17 mouse cellular contexts compared by ENCODE assay signal in genomic region chr12:114513143-114513542, GRCm38 (mm10).
"Had no signal": no experiment of that assay in that cellular context is flagged by ENCODE, and none has a peak within 500 bp of the region (broad histone marks: within the 10 kb centered on the region; RNA-seq: fewer than 3 reads in every experiment).

No protein-coding gene starts in this region.

- DNase-seq: lung, adult 18-20 months; lung, embryonic 14.5 days; lung, postnatal 10 days; midbrain, embryonic 14.5 days; right cerebral cortex, postnatal 14 days; thymus, adult 2 months; thymus, postnatal 25 days; thymus, postnatal 4 days had no signal

- H3K27me3 ChIP-seq: midbrain, embryonic 12.5 days; neural tube, embryonic 13.5 days; neural tube, embryonic 15.5 days; stomach, embryonic 15.5 days had no signal

- H3K27ac ChIP-seq: macrophage; midbrain, embryonic 10.5 days; midbrain, embryonic 12.5 days; neural tube, embryonic 13.5 days; neural tube, embryonic 15.5 days; stomach, embryonic 15.5 days; stomach, postnatal 0 days had no signal

- ATAC-seq: midbrain, embryonic 16.5 days had no signal

- H3K9ac ChIP-seq: lung, embryonic 14.5 days; midbrain, embryonic 12.5 days; neural tube, embryonic 13.5 days; neural tube, embryonic 15.5 days; stomach, embryonic 15.5 days had no signal

- H3K4me3 ChIP-seq: midbrain, embryonic 10.5 days; midbrain, embryonic 12.5 days; myocyte; neural tube, embryonic 13.5 days; neural tube, embryonic 15.5 days; stomach, embryonic 15.5 days had no signal

- H3K9me3 ChIP-seq: stomach, embryonic 15.5 days had no signal

- H3K4me2 ChIP-seq: lung, embryonic 14.5 days; midbrain, embryonic 12.5 days; neural tube, embryonic 13.5 days; neural tube, embryonic 15.5 days; stomach, embryonic 15.5 days had no signal

- H3K4me1 ChIP-seq: midbrain, embryonic 10.5 days; midbrain, embryonic 12.5 days; neural tube, embryonic 13.5 days; neural tube, embryonic 15.5 days; stomach, embryonic 15.5 days had no signal

- H3K36me3 ChIP-seq: midbrain, embryonic 10.5 days; midbrain, embryonic 12.5 days; neural tube, embryonic 13.5 days; neural tube, embryonic 15.5 days; stomach, embryonic 15.5 days had no signal
